Mouse (Mus musculus): ENCODE results near the gene Por. TPM values are rescaled to one million over a fixed set of nuclear protein-coding genes. Genes with fewer than 3 reads are reported as not detected.

Gene Por
- total RNA-seq (2014; fragmentation: Nextera tagmentation) (26.7 and 38.1 TPM in 2 replicates), total RNA-seq (2017) (80.5 and 91.1 TPM in 2 replicates), polyA plus RNA-seq (2012) (90.4 and 112 TPM in 2 replicates)

DNA sequence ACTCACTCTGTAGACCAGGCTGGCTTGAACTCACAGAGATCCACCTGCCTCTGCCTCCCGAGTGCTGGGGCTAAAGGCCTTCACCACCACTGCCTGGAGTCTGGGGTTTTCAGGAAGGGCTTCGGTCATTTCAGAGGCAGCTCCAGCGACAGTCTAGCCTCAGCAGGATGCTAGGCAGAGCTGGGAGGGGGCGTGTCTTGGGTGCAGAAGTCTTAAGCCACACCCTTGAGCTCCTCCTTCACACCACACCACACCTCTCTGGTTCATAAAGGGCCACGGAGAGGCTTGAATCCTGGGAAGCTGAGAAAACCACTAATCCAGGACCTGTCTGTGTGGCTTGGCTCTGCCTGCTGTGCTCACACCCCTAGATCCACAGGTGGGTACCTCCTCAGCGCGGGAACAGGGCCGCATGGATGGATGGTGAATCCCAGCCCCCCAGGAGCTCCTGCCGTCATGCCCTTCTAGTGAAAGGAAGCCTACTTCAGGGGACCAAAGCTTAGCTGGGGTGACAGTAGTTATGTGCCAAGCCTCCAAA lies at the start of gene Por:
Gene Por (plus strand): TSS at position 293 of the 535 bp plus-strand sequence.
- DNase-seq (ENCODE audit: low spot score) (peak; percentile 55), ATAC-seq (ENCODE audit: extremely low read depth, insufficient number of reproducible peaks, low FRiP score, poor library complexity, severe bottlenecking) (peak; percentile 45)
- peaks cover 5% of the 10 kb centered on the region; the same call in 1 of the 2 replicates for H3K27me3 ChIP-seq (ENCODE audit: insufficient read depth, low read length)
- no peaks in the 10 kb centered on the region for H3K9me3 ChIP-seq (replicated peaks)
- H3K36me3 ChIP-seq (replicated peaks): no peaks in the 10 kb centered on the region
- TF ChIP-seq TAL1 (conservative IDR thresholded peaks at IDR 0.05; ENCODE audit: low read depth, low read length): no peak
- no peak for TF ChIP-seq GATA1 (IDR thresholded peaks at IDR 0.05; ENCODE audit: borderline replicate concordance, low read length)
- TF ChIP-seq GATA2 (IDR thresholded peaks at IDR 0.05; ENCODE audit: borderline replicate concordance, low read depth, low read length): no peak
- TF ChIP-seq CTCF (IDR thresholded peaks at IDR 0.05; ENCODE audit: low read depth, low read length): no peak
- TF ChIP-seq POLR2AphosphoS5 (IDR thresholded peaks at IDR 0.05; ENCODE audit: insufficient replicate concordance, low read depth, low read length): no peak
- H3K4me3 ChIP-seq (ENCODE audit: low read depth, low read length): no peak within 1 kb of the TSS
- peaks cover 7% of the 10 kb centered on the region for H3K4me1 ChIP-seq (ENCODE audit: insufficient read depth, low read depth, low read length)

DNA sequence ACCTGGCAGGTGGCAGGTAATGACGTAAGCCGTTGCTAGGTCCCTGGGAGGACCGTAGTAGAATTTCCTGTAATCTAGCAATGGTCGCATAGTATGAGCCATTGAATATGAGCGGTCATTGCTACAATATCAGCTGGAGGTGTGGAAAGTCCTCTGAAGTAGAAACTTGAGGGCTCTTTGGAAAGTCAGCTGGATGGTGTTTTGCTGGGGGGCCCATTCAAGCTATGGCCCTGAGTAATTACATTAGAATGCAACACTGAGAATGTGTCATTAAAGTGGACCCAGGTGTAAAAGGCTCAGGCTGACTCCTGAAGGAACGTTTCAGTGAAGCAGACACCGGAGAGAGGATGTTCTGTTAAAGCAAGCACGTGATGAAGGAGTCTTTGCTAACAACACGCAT lies 49.3 kb upstream of the Por start:
- H3K27me3 ChIP-seq (ENCODE audit: insufficient read depth, low read length): peaks cover 24% of the 10 kb centered on the region
- TF ChIP-seq GATA1 (IDR thresholded peaks at IDR 0.05; ENCODE audit: borderline replicate concordance, low read length) (no peak), POLR2AphosphoS5 (IDR thresholded peaks at IDR 0.05; ENCODE audit: insufficient replicate concordance, low read depth, low read length) (no peak), TAL1 (conservative IDR thresholded peaks at IDR 0.05; ENCODE audit: low read depth, low read length) (no peak), CTCF (IDR thresholded peaks at IDR 0.05; ENCODE audit: low read depth, low read length) (no peak), GATA2 (IDR thresholded peaks at IDR 0.05; ENCODE audit: borderline replicate concordance, low read depth, low read length) (no peak)
- DNase-seq (ENCODE audit: low spot score): no peak
- no peak overlapping the region for H3K4me3 ChIP-seq (ENCODE audit: low read depth, low read length)
- ATAC-seq (ENCODE audit: extremely low read depth, insufficient number of reproducible peaks, low FRiP score, poor library complexity, severe bottlenecking): no peak
- no peaks in the 10 kb centered on the region for H3K4me1 ChIP-seq (ENCODE audit: insufficient read depth, low read depth, low read length)
- no peaks in the 10 kb centered on the region for H3K9me3 ChIP-seq (replicated peaks)
- H3K36me3 ChIP-seq (replicated peaks): no peaks in the 10 kb centered on the region

GRCm38 (mm10) chr5:135621725-135622124 lies 48.1 kb upstream of the Por start:
- TF ChIP-seq GATA1 (IDR thresholded peaks at IDR 0.05; ENCODE audit: borderline replicate concordance, low read length) (no peak), TAL1 (conservative IDR thresholded peaks at IDR 0.05; ENCODE audit: low read depth, low read length) (no peak), CTCF (IDR thresholded peaks at IDR 0.05; ENCODE audit: low read depth, low read length) (no peak), GATA2 (IDR thresholded peaks at IDR 0.05; ENCODE audit: borderline replicate concordance, low read depth, low read length) (no peak), POLR2AphosphoS5 (IDR thresholded peaks at IDR 0.05; ENCODE audit: insufficient replicate concordance, low read depth, low read length) (no peak)

GRCm38 (mm10) chr5:135623006-135623563 lies 46.7 kb upstream of the Por start:
- Histone ChIP-seq H3K4me1 (ENCODE audit: insufficient read depth, low read depth, low read length) (no peaks in the 10 kb centered on the region), H3K4me3 (ENCODE audit: low read depth, low read length) (no peak overlapping the region), H3K36me3 (replicated peaks) (no peaks in the 10 kb centered on the region), H3K27me3 (ENCODE audit: insufficient read depth, low read length) (peaks cover 19% of the 10 kb centered on the region), H3K9me3 (replicated peaks) (no peaks in the 10 kb centered on the region)
- no peak for ATAC-seq (ENCODE audit: extremely low read depth, insufficient number of reproducible peaks, low FRiP score, poor library complexity, severe bottlenecking)
- TF ChIP-seq CTCF (IDR thresholded peaks at IDR 0.05; ENCODE audit: low read depth, low read length): no peak
- TF ChIP-seq GATA1 (IDR thresholded peaks at IDR 0.05; ENCODE audit: borderline replicate concordance, low read length): no peak
- no peak for TF ChIP-seq TAL1 (conservative IDR thresholded peaks at IDR 0.05; ENCODE audit: low read depth, low read length)
- no peak for TF ChIP-seq GATA2 (IDR thresholded peaks at IDR 0.05; ENCODE audit: borderline replicate concordance, low read depth, low read length)
- TF ChIP-seq POLR2AphosphoS5 (IDR thresholded peaks at IDR 0.05; ENCODE audit: insufficient replicate concordance, low read depth, low read length): no peak
- no peak for DNase-seq (ENCODE audit: low spot score)

More at GRCm38 (mm10) chr5:135621725-135622124, 48.1 kb upstream of the Por start:
- H3K36me3 ChIP-seq (replicated peaks): no peaks in the 10 kb centered on the region
- H3K27me3 ChIP-seq (ENCODE audit: insufficient read depth, low read length): peaks cover 24% of the 10 kb centered on the region
- no peaks in the 10 kb centered on the region for H3K9me3 ChIP-seq (replicated peaks)
- no peaks in the 10 kb centered on the region for H3K4me1 ChIP-seq (ENCODE audit: insufficient read depth, low read depth, low read length)
- DNase-seq (ENCODE audit: low spot score): no peak
- ATAC-seq (ENCODE audit: extremely low read depth, insufficient number of reproducible peaks, low FRiP score, poor library complexity, severe bottlenecking): no peak
- no peak overlapping the region for H3K4me3 ChIP-seq (ENCODE audit: low read depth, low read length)

- no peaks in the 10 kb centered on the region for H3K36me3 ChIP-seq (replicated peaks)
- TF ChIP-seq POLR2AphosphoS5 (IDR thresholded peaks at IDR 0.05; ENCODE audit: insufficient replicate concordance, low read depth, low read length) (no peak), GATA2 (IDR thresholded peaks at IDR 0.05; ENCODE audit: borderline replicate concordance, low read depth, low read length) (no peak), GATA1 (IDR thresholded peaks at IDR 0.05; ENCODE audit: borderline replicate concordance, low read length) (no peak), CTCF (IDR thresholded peaks at IDR 0.05; ENCODE audit: low read depth, low read length) (no peak), TAL1 (conservative IDR thresholded peaks at IDR 0.05; ENCODE audit: low read depth, low read length) (no peak)
- DNase-seq (ENCODE audit: low spot score) (no peak), ATAC-seq (ENCODE audit: extremely low read depth, insufficient number of reproducible peaks, low FRiP score, poor library complexity, severe bottlenecking) (no peak)
- peak overlapping the region; percentile 42; the same call in 1 of the 2 replicates for H3K4me3 ChIP-seq (ENCODE audit: low read depth, low read length)
- no peaks in the 10 kb centered on the region for H3K27me3 ChIP-seq (ENCODE audit: insufficient read depth, low read length)
- no peaks in the 10 kb centered on the region for H3K9me3 ChIP-seq (replicated peaks)
- peaks cover 19% of the 10 kb centered on the region for H3K4me1 ChIP-seq (ENCODE audit: insufficient read depth, low read depth, low read length)
These were observed 40.9 kb upstream of the Por start for GRCm38 (mm10) chr5:135628916-135629315.

DNA sequence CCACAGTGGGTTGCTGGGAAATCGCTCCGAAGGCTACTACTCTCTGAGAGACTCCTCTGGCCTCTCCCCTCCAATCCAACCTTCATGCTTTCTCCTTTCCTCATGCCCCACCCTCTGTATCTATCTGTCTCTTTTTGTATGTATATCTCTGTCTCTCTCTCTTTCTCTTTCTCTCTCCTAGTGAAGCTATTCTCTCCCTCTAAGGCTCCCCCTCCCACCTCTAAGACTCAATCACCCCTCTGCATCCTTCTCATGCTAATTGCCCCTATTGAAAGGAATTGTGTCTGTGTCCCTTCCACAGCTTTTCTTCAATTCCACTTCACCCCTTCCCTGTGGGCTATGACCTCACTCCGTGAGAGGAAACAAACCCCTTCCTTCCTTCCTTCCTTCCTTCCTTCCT lies 40.4 kb upstream of the Por start:
- Histone ChIP-seq H3K4me3 (ENCODE audit: low read depth, low read length) (no peak overlapping the region), H3K9me3 (replicated peaks) (no peaks in the 10 kb centered on the region), H3K36me3 (replicated peaks) (peaks cover 2% of the 10 kb centered on the region), H3K4me1 (ENCODE audit: insufficient read depth, low read depth, low read length) (peaks cover 22% of the 10 kb centered on the region), H3K27me3 (ENCODE audit: insufficient read depth, low read length) (no peaks in the 10 kb centered on the region)
- ATAC-seq (ENCODE audit: extremely low read depth, insufficient number of reproducible peaks, low FRiP score, poor library complexity, severe bottlenecking) (no peak), DNase-seq (ENCODE audit: low spot score) (no peak)
- no peak for TF ChIP-seq GATA2 (IDR thresholded peaks at IDR 0.05; ENCODE audit: borderline replicate concordance, low read depth, low read length)
- no peak for TF ChIP-seq GATA1 (IDR thresholded peaks at IDR 0.05; ENCODE audit: borderline replicate concordance, low read length)
- no peak for TF ChIP-seq TAL1 (conservative IDR thresholded peaks at IDR 0.05; ENCODE audit: low read depth, low read length)
- no peak for TF ChIP-seq POLR2AphosphoS5 (IDR thresholded peaks at IDR 0.05; ENCODE audit: insufficient replicate concordance, low read depth, low read length)
- no peak for TF ChIP-seq CTCF (IDR thresholded peaks at IDR 0.05; ENCODE audit: low read depth, low read length)

Measured in G1E (cell line).